Mouse (Mus musculus) NIH3T3 (cell line): Measurements from ENCODE around the gene Rdh9.
"Not testable (repeated sequence)": the region's sequence is repeated elsewhere in the genome, so short reads cannot be mapped to it uniquely, and the experiment has no call there.

Experiments used
- DNase-seq: peaks from one replicate; pipeline ENCODE4 v3.0.0-alpha.2; 2012; ENCODE audit warnings: low read depth

The Rdh9 gene

DNA sequence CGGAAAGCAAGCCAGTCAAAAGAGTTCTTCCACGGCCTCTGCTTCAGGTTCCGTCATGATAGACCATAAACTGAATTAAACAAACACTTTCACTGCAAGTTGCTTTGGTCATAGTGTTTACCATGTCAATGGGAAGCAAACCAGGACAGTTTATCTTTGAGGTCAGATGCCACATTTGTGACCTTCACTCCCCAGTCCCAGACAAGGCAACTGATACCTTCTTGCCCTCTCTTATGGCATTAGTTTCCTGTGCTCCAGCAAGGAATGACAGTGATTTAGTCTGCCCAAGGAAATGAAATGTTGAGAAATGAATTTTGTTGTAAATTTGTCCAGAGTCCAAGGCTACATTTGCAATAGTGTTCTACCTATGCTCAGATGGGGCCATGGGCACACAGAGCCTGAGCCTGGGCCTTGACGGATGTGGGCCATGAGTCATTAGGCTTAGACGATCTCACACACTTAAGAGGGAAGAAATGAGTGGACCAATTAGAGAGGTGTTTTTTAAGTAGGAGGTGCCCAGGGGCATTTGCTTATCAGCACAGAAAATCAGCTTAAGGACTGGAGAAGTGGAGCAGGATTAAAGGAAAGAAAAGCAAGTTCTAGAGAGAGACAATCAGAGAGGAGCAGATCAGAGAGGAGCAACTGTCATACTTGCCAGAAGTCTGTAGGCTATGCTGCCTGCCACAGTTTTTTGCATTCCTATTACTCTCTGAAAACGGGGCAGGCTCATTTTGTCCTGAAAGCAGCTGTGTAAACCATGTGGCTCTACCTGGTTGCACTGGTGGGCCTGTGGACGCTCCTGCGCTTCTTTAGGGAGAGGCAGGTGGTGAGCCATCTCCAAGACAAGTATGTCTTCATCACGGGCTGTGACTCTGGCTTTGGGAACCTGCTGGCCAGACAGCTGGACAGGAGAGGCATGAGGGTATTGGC lies 16.7 kb upstream of the Rdh9 start, which contains the start of the genes Rdh1 and Rdh16f1:
Gene Rdh1 (plus strand): TSS at position 541 of the 930 bp plus-strand sequence.
Gene Rdh16f1 (plus strand): TSS at position 607 of the 930 bp plus-strand sequence.
- DNase-seq, result no peak

DNA sequence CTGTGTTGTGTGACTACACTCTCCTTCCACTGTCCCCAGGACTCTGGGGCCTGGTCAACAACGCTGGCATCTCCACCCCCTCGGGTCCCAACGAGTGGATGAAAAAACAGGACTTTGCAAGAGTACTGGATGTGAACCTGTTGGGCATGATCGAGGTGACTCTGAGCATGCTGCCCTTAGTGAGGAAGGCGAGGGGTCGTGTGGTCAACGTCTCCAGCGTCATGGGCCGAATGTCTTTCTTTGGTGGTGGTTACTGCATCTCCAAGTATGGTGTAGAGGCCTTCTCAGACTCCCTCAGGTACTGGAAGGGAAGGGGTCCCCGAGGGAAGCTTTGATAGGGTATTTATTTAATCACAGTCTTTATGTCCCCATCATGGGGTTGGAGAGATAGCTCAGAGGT lies 13.3 kb upstream of the Rdh9 start:
- not testable (repeated sequence) for DNase-seq

DNA sequence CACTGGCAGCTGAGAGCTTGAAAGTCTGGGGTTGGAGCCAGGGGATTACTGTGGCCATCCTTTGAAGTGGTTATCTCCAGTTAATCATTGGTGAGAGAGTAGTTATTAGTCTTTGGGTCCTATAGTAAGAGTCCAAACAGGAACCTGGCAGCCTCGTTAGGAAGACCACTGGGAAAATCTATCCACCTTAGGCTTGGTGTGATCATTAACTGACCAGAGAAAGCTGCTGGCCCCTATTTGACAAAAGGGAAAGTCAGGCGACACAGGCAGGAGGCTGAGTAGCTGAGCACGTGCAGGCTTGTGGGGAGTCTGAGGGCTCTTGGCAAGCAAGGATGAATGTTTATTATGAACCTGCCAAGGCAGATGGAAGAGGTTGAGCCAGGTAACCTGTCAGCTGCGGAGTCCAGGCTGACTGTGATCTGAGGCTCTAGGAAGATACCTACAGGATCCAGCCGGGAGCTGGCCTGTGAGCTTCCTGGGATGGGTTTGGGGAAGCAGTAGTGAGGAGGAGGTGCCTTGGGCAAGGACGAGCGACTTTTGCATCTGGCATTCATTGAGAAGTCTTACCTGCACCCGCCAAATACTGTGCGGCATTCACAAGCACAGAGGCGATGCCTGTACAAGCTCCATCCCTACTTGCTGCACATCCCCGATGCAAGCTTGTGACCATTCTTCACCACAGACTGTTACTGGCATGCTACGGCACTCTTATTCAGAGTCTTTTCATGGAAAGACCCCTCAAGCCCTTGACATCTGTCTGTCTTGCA lies 12.1 kb upstream of the Rdh9 start:
- DNase-seq, result no peak

DNA sequence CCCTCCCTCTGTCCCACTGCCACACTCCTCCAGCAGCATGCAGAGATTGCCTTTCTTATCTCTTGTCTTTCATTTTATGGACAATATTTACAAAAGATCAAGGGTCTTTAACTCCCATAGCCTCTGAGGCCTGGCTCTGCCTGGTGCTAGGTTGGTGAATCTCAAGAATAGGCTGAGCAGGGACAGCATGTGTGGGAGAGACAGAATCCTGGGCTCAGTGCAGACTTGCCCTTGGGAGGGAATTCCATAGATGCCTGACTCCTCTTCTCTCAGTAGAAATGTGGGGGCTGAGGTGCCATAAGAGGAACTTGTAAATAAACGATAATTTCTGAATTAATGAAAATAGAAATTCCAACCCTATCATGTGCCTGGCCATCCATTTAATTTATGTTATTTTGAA lies 9.6 kb upstream of the Rdh9 start:
- DNase-seq, result no peak

DNA sequence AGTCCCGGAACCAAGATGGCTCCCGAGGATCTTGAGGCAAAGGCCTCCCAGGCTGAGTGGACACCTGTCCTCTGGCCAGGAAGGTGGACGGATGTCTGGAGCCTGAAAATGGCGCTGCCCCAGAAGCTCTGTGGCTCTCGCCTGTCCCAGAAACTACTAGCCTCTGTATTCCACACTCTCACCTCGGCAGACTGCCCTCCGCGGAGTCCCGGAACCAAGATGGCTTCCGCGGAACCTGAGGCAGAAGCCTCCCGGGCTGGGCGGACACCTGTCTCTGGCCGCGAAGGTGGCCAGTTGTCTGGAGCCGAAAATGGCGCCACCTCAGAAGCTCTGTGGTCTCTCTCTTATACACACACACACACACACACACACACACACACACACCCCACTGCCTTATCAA lies 6.1 kb downstream of the Rdh9 start:
- not testable (repeated sequence) for DNase-seq

DNA sequence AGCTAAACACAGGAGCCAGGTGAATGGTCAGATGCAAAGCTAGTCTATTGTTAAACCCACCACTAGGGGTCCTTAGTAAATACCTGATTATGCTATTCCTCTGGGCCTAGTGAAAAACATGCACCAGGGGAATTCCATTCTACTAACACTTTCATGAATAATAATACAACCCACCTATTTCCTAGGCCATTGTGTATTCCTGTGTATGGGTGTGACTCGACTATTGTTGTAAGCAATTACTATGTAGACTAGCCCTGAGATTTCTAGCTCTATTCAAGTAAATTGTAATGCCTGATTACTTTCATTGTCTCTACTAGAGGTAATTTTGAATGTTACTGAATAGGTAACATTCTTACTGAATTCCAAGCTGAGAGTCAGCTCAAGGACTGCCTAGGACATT lies 9.2 kb downstream of the Rdh9 start:
- DNase-seq, result not testable (repeated sequence)

DNA sequence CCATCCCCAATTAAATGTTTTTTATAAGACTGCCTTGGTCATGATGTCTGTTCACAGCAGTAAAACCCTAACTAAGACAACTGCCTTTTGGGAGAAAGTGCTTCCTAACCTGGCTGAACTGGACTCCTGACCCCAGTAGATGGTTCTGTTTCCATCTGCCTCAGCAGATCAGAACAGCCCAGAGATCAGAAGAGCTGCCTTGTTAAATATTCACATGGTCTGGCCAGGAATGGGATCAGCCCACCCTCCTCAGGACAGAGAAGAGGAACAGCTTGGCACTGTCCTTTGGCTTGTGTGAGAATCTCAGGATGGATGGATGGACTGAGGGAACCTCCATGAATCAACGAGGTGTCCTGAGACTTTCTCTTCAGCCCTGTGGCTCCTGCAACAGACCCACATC lies 23.1 kb downstream of the Rdh9 start:
- no peak for DNase-seq

DNA sequence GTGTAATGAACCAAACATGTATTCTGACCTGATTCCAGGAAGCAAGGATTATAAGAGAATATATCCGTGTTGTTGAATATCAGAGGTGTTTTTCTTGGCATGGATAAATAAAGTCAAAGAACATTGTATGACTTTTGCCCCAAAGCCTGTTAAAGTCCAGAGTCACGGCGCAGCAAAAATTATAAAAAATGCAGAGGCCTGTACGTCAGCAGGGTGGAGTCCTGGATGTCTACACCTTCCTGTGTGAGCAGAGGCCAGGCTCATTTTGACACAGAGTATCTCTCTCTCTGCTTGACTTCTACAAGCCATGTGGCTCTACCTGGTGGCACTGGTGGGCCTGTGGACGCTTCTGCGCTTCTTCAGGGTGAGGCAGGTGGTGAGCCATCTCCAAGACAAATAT lies 24.7 kb downstream of the Rdh9 start, which contains the start of gene Rdh16:
Gene Rdh16 (plus strand): TSS at position 262 of the 400 bp plus-strand sequence.
- no peak for DNase-seq

DNA sequence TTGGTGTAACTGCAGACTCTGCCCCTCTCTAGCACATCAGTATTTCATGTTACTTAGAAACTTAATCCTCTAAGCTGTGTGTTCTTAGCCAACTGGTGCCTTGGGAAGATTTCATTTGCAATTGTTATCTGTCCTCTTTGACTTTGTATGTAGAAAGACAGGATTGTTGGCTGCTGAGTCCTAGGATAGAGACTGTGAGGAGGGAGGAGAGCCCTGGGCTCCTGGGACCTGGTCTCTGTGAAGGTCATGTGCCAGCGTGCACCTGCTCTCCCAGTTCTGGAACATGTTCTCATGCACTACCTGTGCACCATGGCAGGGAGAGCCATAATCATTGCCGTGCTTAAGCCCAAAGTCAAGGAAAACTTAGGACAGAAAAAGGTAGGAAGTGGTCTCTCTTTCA lies 25.4 kb downstream of the Rdh9 start:
- DNase-seq, result no peak

DNA sequence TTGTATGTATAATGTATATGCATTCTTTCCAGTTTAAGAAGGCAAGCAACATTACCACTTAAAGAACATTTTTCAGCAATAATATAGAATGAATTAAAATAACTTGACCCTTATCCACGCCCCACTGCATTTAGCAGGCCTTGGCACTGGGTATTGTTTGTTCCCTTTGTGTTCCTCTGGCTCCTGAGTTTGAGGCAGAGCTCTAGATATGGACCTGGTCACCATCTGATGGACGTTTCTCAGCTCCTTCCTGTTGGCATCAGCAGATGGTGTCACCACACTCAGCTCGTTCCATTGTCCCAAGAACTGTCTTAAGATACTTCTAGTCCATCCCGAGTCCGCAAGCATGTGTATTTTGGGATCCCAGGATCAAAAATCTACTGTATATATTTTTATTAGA lies 26.1 kb downstream of the Rdh9 start:
- DNase-seq, result no peak

DNA sequence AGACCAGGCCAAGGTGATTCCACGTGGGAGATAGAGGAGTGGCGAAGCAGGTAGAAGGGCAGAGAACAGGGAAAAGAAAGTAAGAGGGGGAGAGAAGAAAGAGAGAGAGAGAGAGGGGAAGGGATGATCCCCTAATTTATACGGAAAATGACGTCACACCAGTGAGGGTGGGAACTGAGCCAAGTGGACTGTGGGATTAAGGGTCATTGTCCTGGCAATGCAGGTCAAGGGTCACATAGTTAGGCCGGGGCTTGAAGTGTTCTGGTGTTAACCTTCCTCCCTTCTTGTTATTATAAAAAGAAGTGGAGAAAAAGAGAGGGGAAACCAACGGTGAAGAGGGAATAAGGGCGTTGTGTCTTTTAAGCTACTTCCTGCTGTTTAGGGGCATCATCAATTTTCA lies 28.2 kb downstream of the Rdh9 start:
- no peak for DNase-seq

DNA sequence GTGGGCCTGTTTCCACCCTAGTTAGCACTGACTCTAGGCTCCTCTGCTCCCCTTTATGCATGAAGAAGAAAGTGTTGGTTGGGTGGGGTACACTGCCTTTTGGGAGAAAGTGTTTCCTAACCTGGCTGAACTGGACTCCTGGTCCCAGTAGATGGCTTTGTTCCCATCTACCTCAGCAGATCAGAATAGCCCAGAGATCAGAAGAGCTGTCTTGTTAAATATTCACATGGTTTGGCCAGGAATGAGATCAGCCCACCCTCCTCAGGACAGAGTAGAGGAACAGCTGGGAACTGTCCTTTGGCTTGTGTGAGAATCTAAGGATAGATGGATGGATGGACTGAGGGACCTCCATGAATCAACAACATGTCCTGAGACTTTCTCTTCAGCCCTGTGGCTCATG lies 39.7 kb downstream of the Rdh9 start:
- no peak for DNase-seq

DNA sequence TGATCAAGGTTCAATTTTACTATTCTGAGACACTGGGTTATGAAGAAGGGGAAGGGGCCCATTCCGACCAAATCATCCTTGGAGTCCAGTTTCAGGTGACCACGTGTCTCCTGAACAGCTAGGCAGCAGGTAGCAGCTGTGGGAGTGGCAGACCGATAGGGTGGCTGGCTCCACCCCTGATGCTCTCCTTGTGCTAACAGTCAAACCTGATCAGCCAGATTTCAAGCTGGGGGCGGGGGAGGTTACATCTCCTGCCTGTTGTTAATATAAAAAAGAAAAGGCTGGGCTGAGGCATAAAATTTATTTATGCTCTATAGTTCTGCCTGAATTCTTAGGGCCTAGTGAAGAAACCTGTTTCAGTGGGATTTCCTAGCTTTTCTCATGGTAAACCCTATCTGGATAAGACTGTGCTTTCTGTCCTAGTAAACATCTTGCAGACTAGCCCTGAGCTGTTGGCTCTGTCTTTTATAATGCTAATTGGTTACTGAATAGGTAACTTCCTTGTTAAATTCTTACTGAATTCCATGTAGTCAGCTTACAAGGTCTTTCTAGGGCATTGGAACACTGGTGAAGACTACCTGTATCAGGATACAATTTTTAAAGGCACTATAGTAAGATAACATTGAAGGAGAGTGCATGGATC lies 41.2 kb downstream of the Rdh9 start:
- DNase-seq, result not testable (repeated sequence)

DNA sequence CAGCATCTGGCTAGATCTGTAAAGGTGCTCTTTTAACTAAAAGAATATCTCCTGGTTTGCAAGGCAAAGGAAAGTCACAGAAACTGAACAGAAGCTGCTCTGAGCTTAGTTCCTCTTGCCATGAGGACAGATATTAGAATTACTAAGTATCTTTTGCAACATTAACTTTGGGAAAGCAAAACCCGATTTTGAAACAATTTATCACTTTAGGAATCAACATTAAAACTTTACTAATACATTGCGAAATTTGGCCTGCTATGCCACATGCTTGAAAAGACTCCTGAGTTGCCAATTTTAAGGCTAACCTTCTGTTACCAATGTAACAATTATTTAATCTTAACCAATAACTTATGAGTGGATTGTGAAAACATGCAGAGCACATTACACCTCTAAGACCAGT lies 45.6 kb downstream of the Rdh9 start:
- DNase-seq, result not testable (repeated sequence)

DNA sequence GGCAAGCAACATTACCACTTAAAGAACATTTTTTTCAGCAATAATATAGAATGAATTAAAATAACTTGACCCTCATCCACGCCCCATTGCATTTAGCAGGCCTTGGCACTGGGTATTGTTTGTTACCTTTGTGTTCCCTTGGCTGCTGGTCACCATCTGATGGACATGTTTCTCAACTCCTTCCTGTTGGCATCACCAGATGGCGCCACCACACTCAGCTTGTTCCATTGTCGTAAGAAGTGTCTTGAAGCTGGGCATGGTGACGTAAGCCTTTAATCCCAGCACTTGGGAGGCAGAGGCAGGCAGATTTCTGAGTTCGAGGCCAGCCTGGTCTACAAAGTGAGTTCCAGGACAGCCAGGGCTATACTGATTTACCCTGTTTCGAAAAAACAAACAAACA lies 49.2 kb downstream of the Rdh9 start:
- no peak for DNase-seq

DNA sequence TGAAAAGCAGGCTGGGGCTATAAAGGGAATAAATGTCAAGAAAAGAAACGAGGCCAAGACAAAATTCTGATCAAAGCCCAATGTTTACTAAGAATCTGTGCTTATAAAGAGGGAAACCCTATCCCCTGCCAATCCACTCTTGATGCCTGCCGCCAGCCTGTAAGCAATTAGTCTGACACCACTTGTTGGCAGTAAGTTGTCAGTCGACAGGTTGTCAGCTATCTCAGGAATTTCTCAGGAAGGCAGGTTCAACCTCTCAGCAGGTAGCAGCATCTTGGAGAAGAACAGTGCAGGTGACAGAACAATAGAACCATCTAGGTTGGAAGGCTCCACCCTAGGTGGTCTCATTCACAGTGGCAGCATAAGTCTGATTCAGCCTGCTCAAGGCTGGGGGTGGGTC lies 52.9 kb downstream of the Rdh9 start:
- no peak for DNase-seq

DNA sequence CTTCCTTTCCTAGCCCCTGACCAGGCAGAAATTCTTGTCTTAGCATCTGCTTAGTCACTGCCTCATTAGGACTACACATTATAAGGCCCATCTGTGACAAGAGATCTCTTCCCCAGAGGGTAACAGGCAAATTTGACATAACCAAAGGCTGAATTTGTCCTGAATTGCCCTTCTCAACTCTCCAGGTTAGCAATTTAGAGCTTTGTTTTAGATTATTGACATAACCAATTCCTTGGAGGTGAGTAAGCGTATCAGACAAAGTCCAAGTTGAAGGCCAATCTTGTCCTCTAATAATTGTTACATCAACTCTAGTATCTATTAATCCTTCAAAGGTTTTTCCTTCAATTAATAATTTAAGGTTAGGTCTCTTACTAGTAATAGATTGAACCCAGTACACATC lies 58.0 kb downstream of the Rdh9 start:
- not testable (repeated sequence) for DNase-seq

DNA sequence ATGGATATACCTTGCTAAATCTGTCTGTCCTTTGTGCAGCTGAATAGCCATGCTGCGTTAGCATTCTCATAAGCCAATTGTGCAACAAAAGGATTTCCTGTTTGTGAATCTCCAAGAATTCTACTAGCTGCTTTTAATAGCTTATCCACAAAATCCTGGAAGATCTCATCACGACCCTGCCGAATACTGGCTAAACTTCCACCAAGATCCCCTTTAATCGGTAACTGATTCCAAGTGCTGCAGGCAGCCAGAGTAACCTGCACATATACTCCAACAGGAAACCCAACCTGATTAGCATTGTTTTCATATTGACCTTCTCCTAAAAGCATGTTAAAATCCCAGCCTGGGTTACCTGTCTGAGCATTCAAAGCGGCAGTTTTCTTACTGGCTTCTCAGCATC lies 59.1 kb downstream of the Rdh9 start:
- DNase-seq, result no peak

DNA sequence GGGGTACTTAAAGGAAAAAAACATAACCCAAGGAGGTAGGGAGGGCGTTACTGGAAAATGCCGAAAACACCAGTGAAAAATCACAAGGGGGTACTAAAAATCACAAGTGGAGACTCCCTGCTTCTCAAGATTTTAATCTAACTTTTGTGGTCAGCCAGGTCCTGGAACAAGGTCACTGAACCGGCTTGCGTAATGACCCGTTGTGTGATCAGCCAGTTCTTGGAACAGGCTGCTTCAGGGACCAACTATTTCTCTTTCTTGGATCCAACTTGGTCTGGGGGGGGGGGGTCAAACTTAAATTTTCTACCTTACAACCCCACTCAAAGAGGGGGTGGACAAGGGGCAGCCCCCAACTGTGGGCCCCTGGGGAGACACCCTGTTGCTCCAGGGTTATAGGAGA lies 61.6 kb downstream of the Rdh9 start:
- DNase-seq, result not testable (repeated sequence)

DNA sequence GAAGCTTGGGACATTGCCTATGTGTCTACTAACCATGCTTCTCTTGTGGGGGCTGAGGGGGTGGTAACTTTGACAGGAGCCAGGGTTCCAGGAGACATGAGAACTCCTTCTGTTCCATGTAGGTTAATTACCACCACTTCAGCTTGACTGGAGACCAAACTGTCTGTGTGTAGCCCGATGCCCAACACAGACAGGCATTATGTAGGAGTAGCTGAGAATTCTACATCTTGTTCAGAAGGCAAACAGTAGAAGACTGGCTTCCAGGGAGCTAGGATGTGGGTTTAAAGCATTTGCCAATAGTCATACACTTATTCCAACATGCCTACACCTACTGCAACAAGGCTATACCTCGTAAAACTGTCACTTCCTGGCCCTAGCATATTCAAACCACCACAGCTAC lies 62.4 kb downstream of the Rdh9 start:
- no peak for DNase-seq

DNA sequence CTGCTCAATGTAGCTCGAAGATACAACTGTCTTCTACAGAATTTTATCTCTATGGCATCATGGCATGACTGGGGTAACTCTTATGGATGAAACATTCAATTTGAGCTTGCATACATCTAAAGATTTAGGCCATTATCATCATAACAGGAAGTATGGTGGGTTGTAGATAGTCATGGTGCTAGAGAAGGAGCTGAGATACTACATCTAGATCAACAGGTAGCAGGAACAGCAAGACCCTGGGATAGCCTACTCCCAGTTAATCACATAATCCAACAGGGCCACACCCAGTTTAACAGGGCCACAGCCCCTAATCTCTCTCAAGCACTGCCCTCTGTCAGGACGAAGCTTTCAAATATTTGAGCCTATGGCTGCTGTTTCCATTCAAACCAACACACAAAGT lies 64.6 kb downstream of the Rdh9 start:
- no peak for DNase-seq
